Mouse (Mus musculus): ENCODE results near the gene Kng1.
"Not testable (repeated sequence)": the region's sequence is repeated elsewhere in the genome, so short reads cannot be mapped to it uniquely, and the experiment has no call there.

Gene Kng1

DNA sequence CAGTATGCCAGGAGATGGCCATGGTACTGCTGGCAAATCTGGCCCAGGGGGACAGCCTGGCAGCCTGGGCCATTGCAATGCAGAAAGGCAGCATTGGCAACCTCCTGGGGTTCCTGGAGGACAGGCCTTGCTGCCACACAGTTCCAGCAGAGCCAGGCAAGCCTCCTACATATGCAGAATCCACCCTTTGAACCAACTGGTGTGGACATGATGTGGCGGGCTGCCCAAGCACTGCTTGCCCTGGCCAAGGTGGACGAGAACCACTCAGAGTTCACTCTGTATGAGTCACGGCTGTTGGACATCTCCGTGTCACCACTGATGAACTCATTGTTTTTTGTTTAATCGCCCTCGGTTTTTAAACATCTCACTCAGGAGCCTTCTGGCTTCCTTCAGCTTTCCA lies 36.5 kb downstream of the Kng1 start:
- no peak for DNase-seq (ENCODE audit: low spot score in 2 of 2)

GRCm38 (mm10) chr16:23095581-23095980 lies 37.9 kb downstream of the Kng1 start:
- not testable (repeated sequence) for DNase-seq (ENCODE audit: low spot score in 2 of 2)

GRCm38 (mm10) chr16:23096886-23097285 lies 39.2 kb downstream of the Kng1 start:
- DNase-seq (ENCODE audit: low spot score in 2 of 2): not testable (repeated sequence)

GRCm38 (mm10) chr16:23097290-23098104 lies 39.8 kb downstream of the Kng1 start:
- not testable (repeated sequence) for DNase-seq (ENCODE audit: low spot score in 2 of 2)

- DNase-seq (ENCODE audit: low spot score in 2 of 2): not testable (repeated sequence)
These were observed 40.4 kb downstream of the Kng1 start for GRCm38 (mm10) chr16:23098105-23098452.

DNA sequence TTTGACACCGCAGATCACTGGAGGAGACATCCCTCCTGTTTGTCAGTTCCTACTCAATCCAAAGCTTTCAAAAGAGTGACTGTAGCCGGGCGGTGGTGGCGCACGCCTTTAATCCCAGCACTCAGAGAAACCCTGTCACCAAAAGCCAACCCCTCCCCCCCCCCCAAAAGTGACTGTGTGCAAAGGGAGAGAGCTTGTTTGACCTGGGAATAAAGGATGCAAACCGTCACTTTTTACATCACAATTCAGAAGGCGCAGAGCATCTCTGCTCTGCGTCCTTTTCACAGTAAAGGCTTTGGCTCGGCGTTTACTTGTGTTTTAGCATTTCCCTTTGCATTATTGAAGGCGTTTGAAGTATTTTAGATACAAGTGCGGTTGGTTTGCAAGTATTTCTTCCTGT lies 42.0 kb downstream of the Kng1 start:
- no peak for DNase-seq (ENCODE audit: low spot score in 2 of 2)

- no peak for DNase-seq (ENCODE audit: low spot score in 2 of 2)
These were observed 42.5 kb downstream of the Kng1 start for GRCm38 (mm10) chr16:23100099-23100575.

GRCm38 (mm10) chr16:23100613-23101012 lies 42.9 kb downstream of the Kng1 start:
- no peak for DNase-seq (ENCODE audit: low spot score in 2 of 2)

DNA sequence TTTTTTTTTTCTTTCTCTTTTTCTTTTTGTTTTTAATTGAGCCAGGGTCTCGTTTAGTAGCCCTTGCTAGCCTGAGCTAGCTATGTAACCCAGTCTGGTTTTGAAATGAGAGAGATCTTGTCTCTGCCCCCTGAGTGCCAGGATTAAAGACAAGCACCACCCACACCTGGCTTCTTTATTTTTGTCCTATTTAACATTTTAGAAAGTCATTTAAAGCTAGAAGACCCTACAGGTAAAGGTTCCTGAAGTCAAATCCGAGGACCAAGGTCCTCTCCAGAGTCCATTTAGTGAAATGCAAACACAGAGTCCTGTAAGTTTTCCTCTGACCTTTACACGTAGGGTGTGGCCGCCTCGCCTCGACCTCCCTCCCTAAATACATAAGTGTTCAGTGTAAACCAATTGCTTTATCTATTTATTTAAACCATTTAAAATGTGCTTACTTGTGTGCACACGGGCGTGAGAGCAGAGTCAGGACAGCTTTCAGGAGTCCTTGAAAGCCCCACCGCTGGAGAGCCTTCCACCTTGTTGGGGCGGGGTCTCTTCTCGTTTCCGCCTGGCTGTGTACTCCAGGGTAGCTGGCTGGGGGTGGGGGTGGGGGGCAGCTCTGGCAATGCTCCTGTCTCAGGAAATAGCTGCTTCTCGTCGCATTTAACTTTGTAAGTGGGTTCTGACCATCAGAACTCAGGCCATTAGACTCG lies 44.8 kb downstream of the Kng1 start:
- no peak for DNase-seq (ENCODE audit: low spot score in 2 of 2)

GRCm38 (mm10) chr16:23103038-23103745 lies 45.5 kb downstream of the Kng1 start:
- no peak for DNase-seq (ENCODE audit: low spot score in 2 of 2)

GRCm38 (mm10) chr16:23103841-23104240 lies 46.2 kb downstream of the Kng1 start:
- no peak for DNase-seq (ENCODE audit: low spot score in 2 of 2)

DNA sequence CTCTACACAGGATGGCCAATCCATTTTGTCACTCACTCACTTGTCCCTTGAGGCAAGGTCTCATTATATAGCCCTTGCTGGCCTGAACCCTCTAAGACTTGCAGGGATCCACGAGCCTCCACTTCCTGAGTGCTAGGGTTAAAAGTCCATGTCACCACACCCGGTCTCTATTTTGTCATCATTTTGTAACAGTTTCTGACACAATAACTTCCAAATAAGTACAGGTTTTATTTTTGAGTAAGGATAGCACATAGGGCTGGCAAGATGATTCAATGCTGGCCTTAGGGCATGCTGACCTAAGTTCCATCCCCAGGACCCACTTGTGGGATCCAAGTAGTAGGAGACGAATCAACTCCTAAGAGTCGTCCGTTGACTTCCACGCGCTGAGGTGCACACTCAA lies 48.5 kb downstream of the Kng1 start:
- DNase-seq (ENCODE audit: low spot score in 2 of 2): no peak

- peak; percentile 92 for DNase-seq (ENCODE audit: low spot score in 2 of 2)
These were observed 49.7 kb downstream of the Kng1 start, which contains the start of gene Eif4a2 for GRCm38 (mm10) chr16:23107231-23107942. Gene Eif4a2 (plus strand): TSS chr16:23107444.

- DNase-seq (ENCODE audit: low spot score in 2 of 2): peak; percentile 80 to 83
These were observed 50.5 kb downstream of the Kng1 start for GRCm38 (mm10) chr16:23107946-23108759.

DNA sequence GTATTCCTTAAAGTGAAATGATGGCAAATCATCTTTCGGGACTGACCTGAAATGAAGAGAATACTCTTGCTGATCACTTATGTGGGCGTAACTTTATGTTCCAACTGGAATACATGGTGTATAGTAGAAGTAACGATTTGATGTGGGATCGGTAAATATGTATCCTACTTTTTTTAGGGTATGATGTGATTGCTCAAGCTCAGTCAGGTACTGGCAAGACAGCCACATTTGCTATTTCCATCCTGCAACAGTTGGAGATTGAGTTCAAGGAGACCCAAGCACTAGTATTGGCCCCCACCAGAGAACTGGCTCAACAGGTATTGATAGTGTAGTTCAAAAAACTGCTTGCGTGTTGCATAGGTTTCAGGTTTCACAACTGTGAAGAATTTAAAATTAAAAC lies 51.3 kb downstream of the Kng1 start:
- DNase-seq (ENCODE audit: low spot score in 2 of 2): no peak

GRCm38 (mm10) chr16:23109350-23110280 lies 52.0 kb downstream of the Kng1 start:
- DNase-seq (ENCODE audit: low spot score in 2 of 2): no peak

GRCm38 (mm10) chr16:23112348-23112747 lies 54.7 kb downstream of the Kng1 start:
- no peak for DNase-seq (ENCODE audit: low spot score in 2 of 2)

DNA sequence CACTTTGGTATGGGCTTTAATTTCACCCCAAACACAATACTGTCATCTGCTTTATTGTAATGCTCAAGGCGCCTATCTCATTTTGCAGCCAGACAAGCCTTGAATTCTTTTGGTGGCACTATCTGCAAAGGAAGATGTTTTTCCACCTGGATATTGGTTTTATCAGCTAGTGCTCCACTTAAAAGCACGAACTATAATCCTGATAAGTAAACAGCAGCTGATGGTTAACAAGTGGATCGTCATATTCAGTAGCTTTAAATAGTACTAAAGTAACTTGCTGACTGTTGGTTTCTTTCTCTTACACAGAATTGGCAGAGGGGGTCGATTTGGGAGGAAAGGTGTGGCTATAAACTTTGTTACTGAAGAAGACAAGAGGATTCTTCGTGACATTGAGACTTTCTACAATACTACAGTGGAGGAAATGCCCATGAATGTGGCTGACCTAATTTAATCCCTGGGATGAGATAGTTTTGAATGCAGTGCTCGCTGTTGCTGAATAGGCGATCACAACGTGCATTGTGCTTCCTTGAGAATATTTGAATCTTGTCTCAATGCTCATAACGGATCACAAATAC lies 55.3 kb downstream of the Kng1 start:
- DNase-seq (ENCODE audit: low spot score in 2 of 2): no peak

GRCm38 (mm10) chr16:23113903-23114302 lies 56.2 kb downstream of the Kng1 start:
- no peak for DNase-seq (ENCODE audit: low spot score in 2 of 2)

Data from urinary bladder, postnatal 36 days (tissue).